Mouse (Mus musculus) gastrocnemius, postnatal 10 days (tissue): ENCODE measurements around the gene Ormdl1. TPM values are rescaled to one million over a fixed set of nuclear protein-coding genes. Genes with fewer than 3 reads are reported as not detected.
"Not testable (repeated sequence)": the region's sequence is repeated elsewhere in the genome, so short reads cannot be mapped to it uniquely, and the experiment has no call there.

Experiments
- DNase-seq: peaks from one replicate; pipeline ENCODE4 v3.0.0; 2021; ENCODE audit warnings: mixed read lengths
- long read RNA-seq, 2 experiments: library from polyadenylated mRNA; stranded (forward); transcript quantifications; one replicate each; pipeline ENCODE4 v2.0.0; 2021
- total RNA-seq, 2 experiments: library from RNA; stranded (reverse); gene quantifications; 2 replicates each; pipeline ENCODE4 v1.2.3; 2021

Ormdl1 gene
- 1 to 10 TPM; 4.5 to 4.7 TPM for total RNA-seq
- long read RNA-seq, experiment 1, transcript Ormdl1-201 (4 exons, 1,910 nt) = major isoform, 6 of 6 reads
- long read RNA-seq, experiment 1, partial matches to known transcripts = 0 of 6 reads
- long read RNA-seq, experiment 1, other reads (novel, unspliced or antisense) = 0 of 6 reads
- long read RNA-seq, experiment 2, transcript Ormdl1-201 (4 exons, 1,910 nt) = major isoform, 6 of 7 reads
- long read RNA-seq, experiment 2, partial matches to known transcripts = 1 of 7 reads
- long read RNA-seq, experiment 2, other reads (novel, unspliced or antisense) = 0 of 7 reads

DNA sequence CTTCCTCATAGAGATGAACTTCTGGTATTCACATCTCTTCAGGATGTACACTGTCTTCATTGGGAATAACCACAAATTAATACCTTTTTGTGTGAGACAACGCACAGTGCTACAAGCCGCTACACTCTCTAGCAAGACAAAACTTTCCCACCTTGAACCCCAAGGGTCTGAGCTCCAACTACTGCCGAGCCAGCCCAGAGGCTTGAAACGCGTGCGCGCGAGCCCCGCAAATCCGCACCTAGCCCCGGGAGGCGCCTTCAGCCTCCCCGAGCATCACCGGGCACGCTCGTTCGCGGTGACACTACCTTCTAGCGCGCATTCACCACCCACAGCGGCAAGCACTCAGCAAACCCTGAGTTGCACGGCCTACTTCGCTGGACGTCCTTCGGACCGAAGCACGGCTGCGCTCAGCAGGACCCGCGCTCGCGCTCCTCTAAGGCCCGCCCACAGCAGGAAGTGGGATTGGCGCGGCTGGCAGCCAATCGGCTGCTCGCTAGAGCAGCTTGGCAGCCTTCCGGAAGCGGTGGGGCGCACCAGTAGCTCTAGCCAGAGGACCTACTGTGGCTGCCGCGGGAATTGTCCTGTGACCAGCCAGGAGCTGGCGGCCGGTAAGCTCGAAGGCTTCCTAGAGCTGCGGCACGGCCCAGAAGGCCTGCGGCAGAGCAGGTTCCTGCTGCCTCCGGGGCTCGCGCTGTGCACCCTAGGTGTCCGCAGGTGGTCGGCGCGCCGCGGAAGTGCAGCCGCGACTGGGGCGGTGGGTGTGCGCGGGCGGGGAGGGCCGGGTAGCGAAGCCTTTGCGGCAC is at the start of gene Ormdl1, which contains the start of the genes Pms1 and Gm28778:
Gene Ormdl1, plus strand, starts transcription at position 515 of the 803 bp plus-strand sequence.
Gene Pms1, minus strand, starts transcription at position 438 of the 803 bp plus-strand sequence.
Gene Gm28778, plus strand, starts transcription at position 531 of the 803 bp plus-strand sequence.
- peak; percentile 95 for DNase-seq

DNA sequence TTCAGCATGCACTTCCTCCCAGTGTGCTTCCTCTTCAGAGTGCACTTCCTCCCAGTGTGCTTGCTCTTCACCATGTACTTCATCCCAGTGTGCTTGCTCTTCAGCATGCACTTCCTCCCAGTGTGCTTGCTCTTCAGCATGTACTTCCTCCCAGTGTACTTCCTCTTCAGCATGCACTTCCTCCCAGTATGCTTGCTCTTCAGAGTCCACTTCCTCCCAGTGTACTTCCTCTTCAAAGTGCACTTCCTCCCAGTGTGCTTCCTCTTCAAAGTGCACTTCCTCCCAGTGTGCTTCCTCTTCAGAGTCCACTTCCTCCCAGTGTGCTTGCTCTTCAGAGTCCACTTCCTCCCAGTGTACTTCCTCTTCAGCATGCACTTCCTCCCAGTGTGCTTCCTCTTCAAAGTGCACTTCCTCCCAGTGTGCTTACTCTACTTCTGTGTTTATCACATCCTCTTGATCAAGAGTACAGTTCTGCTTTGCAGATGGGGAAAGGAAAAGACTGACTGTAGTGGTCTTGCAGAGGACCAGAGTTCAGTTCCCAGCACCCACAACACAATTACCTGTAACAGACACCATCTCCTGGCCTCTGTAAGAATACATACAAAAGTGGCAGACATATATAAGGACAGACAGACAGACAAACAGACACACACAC is 31.8 kb upstream of the Ormdl1 start:
- not testable (repeated sequence) for DNase-seq

DNA sequence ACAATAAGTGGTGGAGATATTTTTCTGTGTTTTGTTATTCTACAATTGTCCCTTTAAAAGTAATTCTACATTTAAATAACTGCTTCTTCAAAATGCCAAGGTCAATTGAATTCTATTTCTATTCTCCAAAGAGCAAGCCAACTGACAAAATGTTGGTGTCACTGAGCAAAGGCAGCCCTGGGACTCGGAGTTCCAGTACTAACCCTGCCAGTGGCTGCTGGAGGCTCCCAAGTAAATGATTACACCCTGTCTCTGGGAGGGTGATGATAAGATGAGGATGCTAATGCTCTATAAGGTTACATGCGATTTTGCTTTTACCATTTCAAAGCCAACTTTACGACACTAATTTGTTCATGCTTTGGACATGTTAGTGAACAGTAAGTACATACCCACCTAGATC is 27.0 kb upstream of the Ormdl1 start:
- DNase-seq = no peak

DNA sequence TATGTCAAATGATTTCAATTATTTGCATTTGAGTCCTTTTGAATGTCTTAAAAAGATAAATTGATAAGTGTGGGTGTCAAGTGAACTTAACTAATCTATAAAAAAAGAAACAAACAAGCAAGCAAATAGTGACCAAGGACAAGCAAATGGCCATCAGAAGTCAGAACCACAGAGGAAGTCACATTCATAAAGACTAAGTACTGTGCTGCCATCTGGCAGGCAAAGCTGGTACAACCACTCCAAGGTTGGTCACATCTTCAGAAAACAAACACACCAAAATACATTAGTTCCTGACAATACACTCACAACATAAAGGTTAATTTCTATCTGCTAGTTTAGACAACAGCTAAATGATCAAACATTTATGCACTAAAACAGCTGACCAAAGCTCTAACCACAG is 24.2 kb upstream of the Ormdl1 start:
- DNase-seq = peak; percentile 31

DNA sequence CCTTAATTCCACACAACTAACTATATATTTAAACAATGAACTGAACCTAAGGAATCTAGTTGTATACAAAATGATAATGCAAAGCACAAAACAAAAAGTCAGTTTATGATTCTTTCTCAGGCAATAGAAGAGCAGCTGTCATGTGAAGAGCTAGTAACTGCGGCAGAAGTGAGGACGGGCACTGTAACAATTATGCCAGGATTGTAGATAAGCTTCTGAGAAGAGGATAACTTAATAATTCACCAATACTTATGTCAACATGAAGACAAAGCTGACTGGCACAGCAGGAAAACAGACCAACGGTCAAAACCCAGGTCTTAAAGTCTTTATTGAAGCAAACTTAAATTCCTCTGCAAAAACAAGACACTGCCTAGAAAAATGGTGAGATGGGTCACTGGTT is 5.7 kb upstream of the Ormdl1 start:
- no peak for DNase-seq

DNA sequence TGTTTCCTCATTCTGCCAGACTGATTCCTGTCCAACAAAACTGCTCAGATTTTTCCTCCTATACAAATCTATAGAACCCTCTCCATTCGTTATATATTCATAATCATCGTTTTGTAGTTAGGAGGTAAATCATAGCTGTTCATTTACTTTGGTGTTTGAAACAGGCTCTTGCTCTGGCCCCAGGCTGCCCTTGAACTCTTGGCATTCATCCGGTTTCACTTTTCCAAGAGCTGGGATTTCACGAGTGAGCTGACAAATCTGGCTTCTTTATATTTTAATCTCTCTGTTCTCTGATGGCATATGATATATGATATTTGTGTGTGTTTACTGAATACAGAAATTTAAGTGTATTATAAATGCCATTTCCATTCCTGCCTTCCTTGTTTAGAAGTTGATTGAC is 3.6 kb downstream of the Ormdl1 start:
- DNase-seq = no peak

DNA sequence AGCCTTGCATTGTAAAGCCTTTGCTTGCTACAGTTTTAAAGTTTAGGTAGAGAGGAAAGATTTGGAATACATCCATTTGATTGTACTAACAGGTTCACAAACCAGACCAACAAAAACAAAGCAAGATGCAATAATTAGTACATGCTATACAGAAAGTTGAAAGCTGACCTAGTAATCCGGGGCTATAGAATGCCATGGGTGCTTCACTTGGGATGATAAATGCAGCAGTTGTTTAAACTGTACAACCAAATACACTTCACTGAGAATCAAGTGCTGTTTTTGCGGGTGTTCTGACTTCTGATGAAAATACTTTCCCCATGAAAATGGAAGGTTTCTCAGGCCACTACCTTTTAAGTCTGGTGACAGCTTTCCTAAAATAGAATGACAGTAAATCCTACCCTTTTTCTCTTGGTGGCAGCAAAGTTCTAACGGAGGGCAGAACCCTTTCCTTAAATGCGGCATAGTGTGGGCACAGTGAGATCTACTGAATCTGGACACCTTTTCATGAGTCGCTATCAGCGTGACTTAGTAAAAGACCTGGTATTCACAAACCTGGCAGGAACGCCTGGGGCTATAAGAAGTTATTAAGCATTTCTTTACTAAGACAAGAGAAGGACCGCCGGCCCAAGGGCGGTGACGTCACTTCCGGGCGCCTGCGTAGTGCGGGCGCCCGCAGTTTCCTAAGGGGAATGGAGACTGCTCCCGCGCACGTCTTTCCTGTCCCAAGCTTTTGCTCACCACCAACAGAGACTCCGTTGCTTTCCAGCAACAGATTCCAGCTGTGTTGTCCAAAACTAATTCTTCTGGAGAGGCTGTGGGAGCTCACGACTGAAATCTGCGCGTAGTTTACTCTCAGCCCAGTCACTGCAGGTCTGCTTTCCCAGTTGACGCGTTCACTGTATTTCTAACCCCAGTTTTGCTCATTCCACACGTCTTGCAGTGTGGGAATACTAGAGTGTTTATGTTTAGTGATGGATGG is 16.4 kb downstream of the Ormdl1 start, which contains the start of gene Osgepl1:
Gene Osgepl1, plus strand, starts transcription at position 636 of the 979 bp plus-strand sequence.
- peak; percentile 88 for DNase-seq

DNA sequence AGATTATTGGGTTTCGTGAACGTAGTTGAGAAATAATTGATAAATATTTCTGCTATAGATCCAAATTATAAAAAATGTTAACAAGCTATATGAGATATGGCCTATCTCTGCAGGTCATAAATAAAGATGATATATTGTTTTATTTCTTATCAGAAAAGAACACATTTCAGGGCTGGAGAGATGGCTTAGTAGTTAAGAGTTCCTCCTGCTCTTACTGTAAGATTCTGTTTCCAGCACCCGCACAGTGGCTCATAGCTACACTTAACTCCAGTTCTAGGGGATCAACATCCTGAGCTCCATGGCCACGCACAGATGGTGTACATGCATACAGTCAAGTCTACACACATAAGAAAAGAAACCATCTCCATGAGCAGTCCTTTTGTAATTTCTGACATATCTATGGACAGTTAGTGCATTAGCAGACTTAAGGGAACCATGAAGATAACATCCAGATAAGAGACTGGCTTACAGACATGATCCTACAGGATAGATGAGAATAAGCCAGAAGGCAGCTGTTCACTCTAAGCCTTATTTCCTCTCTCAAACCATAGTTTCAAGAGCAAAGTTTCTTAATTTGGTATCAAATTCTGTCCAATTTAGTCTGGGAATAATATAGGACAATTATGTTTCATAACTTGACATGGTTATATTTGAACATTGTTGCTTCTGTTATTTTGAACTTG is 24.9 kb downstream of the Ormdl1 start:
- no peak for DNase-seq

DNA sequence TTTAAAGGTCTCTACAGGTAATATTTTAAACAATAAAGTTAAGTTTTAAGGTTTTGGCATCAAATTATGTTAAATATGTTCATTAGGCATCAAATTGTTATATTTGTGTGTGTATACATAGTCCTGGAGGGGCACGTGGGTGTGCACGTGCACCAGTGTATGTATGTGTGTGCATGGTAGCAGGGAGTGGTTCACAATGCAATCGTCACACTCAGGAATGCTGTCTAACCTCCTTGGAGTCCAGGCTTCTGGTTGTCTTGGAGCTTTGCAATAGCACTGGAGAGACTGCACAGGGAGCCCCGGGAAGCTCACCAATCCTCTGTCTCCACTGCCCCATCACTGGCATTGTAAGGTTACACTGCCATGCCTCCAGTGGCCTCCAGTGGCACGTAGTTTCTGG is 26.4 kb downstream of the Ormdl1 start:
- DNase-seq = no peak

DNA sequence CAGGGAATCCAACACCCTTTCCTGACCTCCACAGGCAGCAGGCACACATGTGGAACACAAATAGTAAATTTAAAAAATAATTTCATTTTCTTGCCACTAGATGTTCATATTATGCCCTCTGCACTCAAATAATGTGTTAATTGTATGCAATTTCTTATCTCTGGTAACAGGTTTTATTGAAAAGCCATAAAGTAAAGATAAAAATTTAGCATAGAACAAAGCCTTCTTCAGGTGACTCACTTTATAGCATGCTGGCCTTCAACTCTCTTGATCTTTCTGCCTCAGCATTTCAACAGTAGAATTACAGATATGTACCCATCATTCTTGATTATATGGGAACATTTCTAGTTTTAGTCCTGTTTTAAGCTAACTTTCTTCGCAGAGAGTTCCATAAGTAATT is 27.4 kb downstream of the Ormdl1 start:
- DNase-seq = no peak

DNA sequence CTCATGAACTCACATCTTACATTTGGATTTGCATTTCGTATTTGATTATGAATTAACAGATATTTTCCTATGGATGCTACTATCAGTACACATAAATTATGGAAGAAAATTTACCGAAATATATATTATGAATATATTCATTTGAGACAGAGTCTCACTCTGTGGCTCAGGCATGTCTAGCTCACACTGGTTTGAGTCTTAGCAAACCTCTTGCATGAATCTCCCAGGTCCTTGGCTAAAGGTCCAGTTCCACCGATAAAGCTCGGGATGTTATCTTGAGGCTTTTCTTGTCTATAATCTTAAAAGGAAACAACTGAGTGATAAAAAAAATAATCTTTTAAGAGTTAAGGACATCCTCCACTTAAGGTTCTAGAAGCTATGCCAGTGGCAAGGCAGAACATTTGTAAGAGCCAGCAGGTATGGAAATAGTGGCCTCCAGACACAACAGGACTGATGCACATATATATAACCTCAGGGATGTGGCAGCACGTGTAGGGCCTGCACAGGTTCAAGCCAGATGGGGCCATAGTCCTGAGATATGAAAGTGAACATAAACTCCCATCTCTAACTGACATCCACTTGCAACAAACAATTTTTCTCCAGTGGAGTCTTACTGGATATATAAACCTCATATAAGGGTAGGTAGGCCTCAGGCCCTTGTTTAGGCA is 28.1 kb downstream of the Ormdl1 start:
- DNase-seq = no peak

DNA sequence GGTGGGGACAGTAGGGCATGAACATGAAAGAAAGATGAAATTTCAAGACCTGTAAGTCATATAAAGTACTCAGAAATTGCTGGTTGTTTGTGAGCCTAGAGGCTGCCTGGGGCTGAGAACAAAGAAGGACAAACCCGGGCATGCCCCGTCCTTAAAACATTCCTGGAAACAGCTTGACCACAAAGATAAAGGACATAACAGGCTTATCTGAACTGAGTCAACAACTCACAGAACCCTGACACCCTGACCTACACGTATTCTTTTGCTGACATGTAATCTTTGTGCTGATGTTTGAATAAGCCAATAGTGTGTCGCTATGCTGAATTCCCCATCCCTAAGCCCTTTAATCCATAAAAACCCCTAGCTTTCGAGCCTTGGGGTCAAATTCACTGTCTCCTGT is 36.6 kb downstream of the Ormdl1 start:
- DNase-seq = not testable (repeated sequence)

DNA sequence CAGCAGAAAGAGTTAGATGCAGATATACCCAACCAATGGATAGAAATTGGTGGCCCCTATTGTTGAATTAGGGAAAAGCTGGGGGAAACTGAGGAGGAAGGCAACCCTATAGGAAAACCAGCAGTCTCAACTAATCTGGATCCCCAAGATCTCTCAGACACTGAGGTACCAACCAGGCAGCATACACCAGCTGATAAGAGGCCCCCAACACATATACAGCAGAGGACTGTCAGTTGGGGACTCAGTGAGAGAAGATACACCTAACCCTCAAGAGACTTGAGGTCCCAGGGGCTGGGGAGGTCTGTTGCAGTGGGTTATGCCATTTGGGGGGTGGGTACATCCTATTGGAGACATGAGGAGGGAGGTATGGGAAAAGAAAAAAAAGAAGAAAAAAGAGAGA is 38.6 kb downstream of the Ormdl1 start:
- DNase-seq = no peak

DNA sequence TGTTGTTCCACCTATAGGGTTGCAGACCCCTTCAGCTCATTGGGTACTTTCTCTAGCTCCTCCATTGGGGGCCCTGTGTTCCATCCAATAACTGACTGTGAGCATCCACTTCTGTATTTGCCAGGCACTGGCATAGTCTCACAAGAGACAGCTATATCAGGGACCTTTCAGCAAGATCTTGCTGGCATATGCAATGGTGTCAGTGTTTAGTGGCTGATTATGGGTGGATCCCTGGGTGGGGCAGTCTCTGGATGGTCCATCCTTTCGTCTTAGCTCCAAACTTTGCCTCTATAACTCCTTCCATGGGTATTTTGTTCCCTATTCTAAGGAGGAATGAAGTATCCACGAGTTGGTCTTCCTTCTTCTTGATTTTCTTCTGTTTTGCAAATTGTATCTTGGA is 40.5 kb downstream of the Ormdl1 start:
- not testable (repeated sequence) for DNase-seq

DNA sequence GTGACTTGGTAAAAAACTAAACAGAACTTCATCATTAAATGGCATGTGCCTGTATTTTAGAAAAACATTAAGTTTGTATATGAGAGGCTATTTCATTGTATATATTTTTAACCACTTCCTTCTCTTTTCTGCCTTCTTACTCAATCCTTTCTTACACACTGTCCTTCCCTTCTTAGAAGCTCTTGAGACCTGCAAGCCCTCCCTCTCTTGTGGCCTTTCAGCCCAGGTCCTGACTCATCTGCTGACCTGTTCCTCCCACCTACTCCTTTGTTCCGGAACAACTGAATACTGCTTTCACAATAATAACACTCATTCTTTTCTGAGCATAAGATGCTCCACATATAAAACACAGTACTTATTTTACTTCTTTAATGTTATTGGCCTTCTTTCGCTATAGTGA is 44.2 kb downstream of the Ormdl1 start:
- DNase-seq = no peak

DNA sequence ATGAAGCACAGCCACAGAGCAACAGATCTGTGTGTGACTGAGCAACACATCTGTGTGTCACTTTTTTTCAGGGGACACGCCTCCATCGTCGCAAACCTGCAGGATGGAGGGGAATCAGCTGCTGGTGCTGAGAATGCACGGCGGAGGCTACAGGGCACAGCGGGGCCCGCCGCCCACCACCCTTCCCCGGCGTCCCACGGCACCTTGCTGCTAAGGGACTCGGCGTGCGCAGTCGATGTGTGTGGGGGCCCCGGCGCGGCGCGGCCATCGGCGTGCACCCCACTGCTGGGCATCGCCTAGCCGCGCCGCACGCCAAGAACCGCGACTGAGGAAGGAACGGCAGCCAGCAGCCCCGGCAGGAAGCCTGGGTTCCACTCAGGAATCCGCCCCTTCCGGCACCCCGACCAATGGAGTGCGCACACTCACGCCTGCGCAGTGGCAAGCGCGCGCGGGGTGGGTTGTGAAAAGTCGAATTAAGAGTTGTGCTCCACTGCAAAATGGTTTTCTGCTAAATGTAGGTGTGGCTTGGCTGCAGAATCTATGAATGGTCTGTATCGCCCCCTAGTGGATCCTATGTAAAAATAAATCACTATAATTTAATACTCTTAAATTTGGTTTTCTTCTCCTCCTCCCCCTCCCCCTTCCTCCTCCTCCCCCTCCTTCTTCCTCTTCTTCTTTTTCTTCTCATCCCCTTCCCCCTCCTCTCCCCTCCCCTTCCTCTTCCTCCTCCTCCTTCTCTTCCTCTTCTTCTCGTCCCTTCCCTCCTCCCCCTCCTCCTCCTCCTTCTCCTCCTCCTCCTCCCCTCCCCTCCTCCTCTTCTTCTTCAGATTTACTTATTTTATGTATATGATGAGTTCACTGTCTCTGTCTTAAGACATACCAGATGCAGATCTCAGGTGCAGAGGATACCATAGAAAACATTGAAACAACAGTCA is 55.7 kb downstream of the Ormdl1 start, which contains the start of the genes Asdurf, Gm28551 and Asnsd1:
Gene Asdurf, minus strand, starts transcription at position 293 of the 935 bp plus-strand sequence.
Gene Gm28551, minus strand, starts transcription at position 341 of the 935 bp plus-strand sequence.
Gene Asnsd1, minus strand, starts transcription at position 426 of the 935 bp plus-strand sequence.
- peak; percentile 96 for DNase-seq

DNA sequence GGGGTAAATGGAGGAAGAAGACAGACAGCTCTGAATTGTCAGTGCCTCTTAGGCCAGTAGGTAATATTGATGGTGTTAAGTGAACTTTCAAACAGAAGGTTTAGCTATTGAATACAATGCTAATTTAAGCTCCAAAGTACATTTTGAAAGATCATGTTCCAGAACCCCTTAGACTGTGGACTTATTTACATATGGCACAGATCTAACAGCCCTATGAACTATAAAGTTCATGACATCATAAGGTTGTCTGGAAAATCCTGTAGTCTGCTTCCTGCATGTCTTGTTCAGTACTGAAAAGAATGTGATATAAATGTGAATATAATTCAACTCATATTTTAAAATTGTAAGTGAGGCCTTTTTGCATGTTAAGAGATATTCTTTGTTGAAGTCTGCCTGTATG is 62.1 kb downstream of the Ormdl1 start:
- no peak for DNase-seq
